Mouse (Mus musculus): ENCODE data around the gene Pwwp2b.

GRCm38 (mm10) chr7:139300423-139300822 is 52.1 kb downstream of the Pwwp2b start:
- TF ChIP-seq CTCF (IDR thresholded peaks at IDR 0.05; ENCODE audit: control insufficient read depth, insufficient read depth, insufficient read length) (no peak), MAX (IDR thresholded peaks at IDR 0.05) (no peak), USF1 (IDR thresholded peaks at IDR 0.05; ENCODE audit: low read depth) (no peak), FOSL1 (IDR thresholded peaks at IDR 0.05; ENCODE audit: insufficient read depth, low read length, poor library complexity, severe bottlenecking) (no peak), MYOG (IDR thresholded peaks at IDR 0.05; ENCODE audit: control insufficient read depth, extremely low read depth, insufficient read length) (no peak), CEBPB (IDR thresholded peaks at IDR 0.05; ENCODE audit: low read depth) (no peak)

Measured in C2C12 (cell line).